Mouse (Mus musculus) fat pad, adult 2 months (tissue): Measurements from ENCODE around the gene Olfr358.

Experiments
- DNase-seq: peaks from one replicate; pipeline ENCODE4 v3.0.0-alpha.2; 2011; ENCODE audit warnings: low read depth, low spot score; ENCODE audit errors: extremely low read depth

Gene Olfr358

DNA sequence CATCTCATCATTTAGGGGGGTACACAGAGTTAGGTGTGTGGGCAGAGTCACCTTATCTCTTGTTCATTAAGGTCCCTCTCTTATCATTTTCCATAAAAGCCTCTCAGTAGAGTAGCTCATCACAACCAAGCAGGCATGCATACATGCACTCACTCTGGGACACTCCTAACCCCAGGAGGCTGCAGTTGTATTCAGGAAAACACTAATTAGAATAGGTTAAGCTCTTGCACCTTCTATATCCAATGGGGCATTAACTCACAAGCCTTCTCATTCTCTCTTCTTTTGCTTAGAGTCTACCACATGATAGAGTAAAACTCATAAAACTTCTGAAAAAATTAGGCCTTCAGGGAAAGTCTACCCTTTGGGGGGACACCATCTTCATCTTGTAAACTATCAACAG lies at the start of gene Olfr358:
Gene Olfr358, minus strand, starts transcription at position 101 of the 400 bp plus-strand sequence.
- DNase-seq, result no peak

DNA sequence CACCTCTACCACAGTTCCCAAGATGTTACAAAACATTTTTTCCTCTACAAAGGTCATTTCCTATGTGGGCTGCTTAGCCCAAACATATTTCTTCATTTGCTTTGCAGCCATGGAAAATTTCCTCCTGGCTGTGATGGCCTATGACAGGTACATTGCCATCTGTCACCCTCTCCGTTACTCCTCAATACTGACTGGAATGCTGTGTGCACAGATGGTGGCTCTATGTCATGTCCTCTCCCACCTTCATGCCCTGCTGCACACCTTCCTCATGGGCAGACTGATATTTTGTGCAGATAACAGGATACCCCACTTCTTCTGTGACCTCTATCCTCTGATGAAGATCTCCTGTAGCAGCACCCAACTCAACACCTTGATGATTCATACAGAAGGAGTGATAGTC lies 12.1 kb downstream of the Olfr358 start:
- no peak for DNase-seq

- no peak for DNase-seq
Measured at GRCm38 (mm10) chr2:36993527-36993926, 15.6 kb downstream of the Olfr358 start, which contains the start of gene Olfr357. Gene Olfr357 (plus strand): TSS chr2:36993827.
